Mouse (Mus musculus) liver, embryonic 15.5 days (tissue): Measurements from ENCODE around the gene Cradd. TPM values are rescaled to one million over a fixed set of nuclear protein-coding genes. Genes with fewer than 3 reads are reported as not detected.

Source experiments
- ATAC-seq: fragments of 200-750 bp; cut with Nextera tagmentation; 2 replicates; pipeline ENCODE4 v1.8.0; 2017; ENCODE audit warnings: moderate number of reproducible peaks, mild to moderate bottlenecking, moderate library complexity; ENCODE audit not compliant: insufficient read depth
- H3K27ac ChIP-seq: fragments of 300-500 bp; sonication (generic); replicated peaks from 2 replicates; pipeline ENCODE4 v1.5.1; 2015; ENCODE audit warnings: mild to moderate bottlenecking, inconsistent platforms
- H3K27me3 ChIP-seq: fragments of 300-500 bp; sonication (generic); 2 replicates; pipeline ENCODE4 v1.6.1; 2015; ENCODE audit warnings: mild to moderate bottlenecking, inconsistent platforms
- H3K36me3 ChIP-seq: fragments of 300-500 bp; sonication (generic); replicated peaks from 2 replicates; pipeline ENCODE4 v1.6.1; 2015; ENCODE audit warnings: moderate library complexity, mild to moderate bottlenecking, inconsistent platforms
- H3K4me1 ChIP-seq: fragments of 300-500 bp; sonication (generic); replicated peaks from 2 replicates; pipeline ENCODE4 v1.6.1; 2015; ENCODE audit warnings: inconsistent platforms
- H3K4me2 ChIP-seq: fragments of 300-500 bp; sonication (generic); 2 replicates; pipeline ENCODE4 v1.6.1; 2015; ENCODE audit warnings: moderate library complexity, mild to moderate bottlenecking, inconsistent platforms
- H3K4me3 ChIP-seq: fragments of 300-500 bp; sonication (generic); replicated peaks from 2 replicates; pipeline ENCODE4 v1.5.1; 2015; ENCODE audit warnings: mild to moderate bottlenecking, inconsistent platforms
- H3K9ac ChIP-seq: fragments of 300-500 bp; sonication (generic); 2 replicates; pipeline ENCODE4 v1.6.1; 2015; ENCODE audit warnings: moderate library complexity, mild to moderate bottlenecking, inconsistent platforms
- H3K9me3 ChIP-seq: fragments of 300-500 bp; sonication (generic); replicated peaks from 2 replicates; pipeline ENCODE4 v1.6.1; 2016; ENCODE audit warnings: inconsistent platforms
- WGBS: fragments of 180-500 bp; shearing (Covaris S2); methylation state at CpG from one replicate; pipeline ENCODE4 v1.1.7; 2015; ENCODE audit warnings: mixed read lengths; ENCODE audit not compliant: insufficient replicate concordance; 5-methylcytosine and 5-hydroxymethylcytosine counted together
- polyA plus RNA-seq: library from polyadenylated mRNA; unstranded; fragments of >200 nt; fragmentation: Nextera tagmentation; extraction: Ambion mirVana; gene quantifications from 2 replicates; pipeline ENCODE4 v1.2.1, GENCODE M21; 2015

Cradd gene
- polyA plus RNA-seq, 1 experiment from 2014 or later, result 4.2 TPM

DNA sequence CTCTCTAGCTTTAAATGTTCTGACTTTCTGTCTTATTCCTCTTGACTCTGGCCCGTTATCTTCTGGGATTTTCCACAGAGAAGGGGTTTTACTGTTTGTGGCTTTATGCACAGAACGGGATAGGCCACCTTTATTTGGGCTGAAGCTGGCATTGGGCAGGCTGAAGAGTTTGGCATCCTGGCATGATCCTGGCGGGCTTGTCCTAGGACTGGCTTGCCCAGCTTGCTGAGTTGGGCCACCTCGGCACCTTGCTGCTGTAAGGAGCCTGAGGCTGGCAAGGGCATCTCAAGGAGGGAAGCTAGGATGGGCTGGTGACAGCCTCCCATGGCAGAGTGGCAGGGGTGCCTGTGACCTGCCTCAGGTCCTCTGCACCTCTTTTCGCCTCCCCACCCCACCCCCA, 55.6 kb downstream of the Cradd start:
- WGBS, result 64% methylated on average over 5 of the region's 5 CpGs
- no peaks in the 10 kb centered on the region for H3K9me3 ChIP-seq
- H3K4me1 ChIP-seq, result peaks cover 12% of the 10 kb centered on the region
- H3K27ac ChIP-seq, result no peak overlapping the region
- peaks cover 31% of the 10 kb centered on the region for H3K27me3 ChIP-seq
- no peaks in the 10 kb centered on the region for H3K36me3 ChIP-seq
- no peak for ATAC-seq
- no peak overlapping the region for H3K9ac ChIP-seq
- no peak overlapping the region for H3K4me3 ChIP-seq
- H3K4me2 ChIP-seq, result no peak overlapping the region

DNA sequence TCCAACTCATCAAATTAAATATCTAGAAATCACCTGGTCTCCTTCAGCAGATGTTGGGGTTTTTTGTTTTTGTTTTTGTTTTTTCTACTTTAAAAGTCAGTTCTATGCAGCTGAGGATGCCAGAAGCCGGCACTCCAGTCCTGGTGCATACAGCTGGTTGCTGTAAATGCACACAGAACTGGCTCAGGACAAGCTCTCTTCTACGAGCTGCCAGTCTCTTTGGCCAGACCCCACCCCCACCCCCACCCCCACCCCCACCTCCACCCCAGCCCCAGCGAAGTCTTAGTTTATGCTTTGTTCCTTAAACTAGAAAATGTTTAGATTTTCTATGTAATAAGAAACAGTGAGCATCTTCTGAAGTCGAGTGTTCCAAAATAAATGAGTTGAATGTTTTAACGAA, 57.0 kb downstream of the Cradd start:
- Histone ChIP-seq H3K27me3 (peaks cover 36% of the 10 kb centered on the region), H3K9ac (no peak overlapping the region), H3K4me3 (no peak overlapping the region), H3K36me3 (no peaks in the 10 kb centered on the region), H3K27ac (no peak overlapping the region), H3K9me3 (no peaks in the 10 kb centered on the region), H3K4me2 (no peak overlapping the region), H3K4me1 (peaks cover 18% of the 10 kb centered on the region)
- WGBS, result 35% methylated on average over 5 of the region's 5 CpGs
- no peak for ATAC-seq

- 52% methylated on average over 10 of the region's 10 CpGs for WGBS
- H3K4me2 ChIP-seq, result no peak overlapping the region; the same call in 1 of the 2 replicates
Observed at GRCm38 (mm10) chr10:95266041-95266762, 57.7 kb downstream of the Cradd start.

DNA sequence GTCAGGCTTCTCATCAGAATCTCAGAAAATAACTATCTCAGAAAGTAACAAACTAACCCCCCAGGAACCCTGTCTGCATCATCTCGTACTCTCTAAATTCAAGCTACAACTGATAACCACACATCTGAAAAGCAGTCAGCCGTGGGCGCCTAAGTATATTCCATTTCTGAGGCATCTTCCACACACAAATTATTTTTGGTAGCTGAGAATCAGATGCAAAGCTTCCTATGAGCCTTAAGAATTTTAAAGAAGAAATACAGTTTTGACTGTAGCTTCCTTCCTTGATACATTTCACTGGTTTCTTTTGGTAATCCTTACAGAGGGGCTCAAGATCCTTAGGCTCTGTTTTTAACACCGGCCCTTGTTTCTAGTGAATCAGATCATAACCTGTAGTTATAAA, 58.4 kb downstream of the Cradd start:
- Histone ChIP-seq H3K27ac (no peak overlapping the region), H3K4me2 (peak overlapping the region; percentile 68), H3K36me3 (no peaks in the 10 kb centered on the region), H3K4me3 (no peak overlapping the region), H3K9ac (no peak overlapping the region), H3K27me3 (peaks cover 36% of the 10 kb centered on the region), H3K4me1 (peaks cover 18% of the 10 kb centered on the region), H3K9me3 (no peaks in the 10 kb centered on the region)
- 34% methylated on average over 4 of the region's 4 CpGs for WGBS
- ATAC-seq, result no peak

More at GRCm38 (mm10) chr10:95266041-95266762, 57.7 kb downstream of the Cradd start:
- no peaks in the 10 kb centered on the region for H3K9me3 ChIP-seq
- no peak overlapping the region for H3K27ac ChIP-seq
- H3K4me3 ChIP-seq, result no peak overlapping the region
- no peak for ATAC-seq
- peaks cover 18% of the 10 kb centered on the region for H3K4me1 ChIP-seq
- H3K9ac ChIP-seq, result no peak overlapping the region
- H3K36me3 ChIP-seq, result no peaks in the 10 kb centered on the region
- H3K27me3 ChIP-seq, result peaks cover 36% of the 10 kb centered on the region

DNA sequence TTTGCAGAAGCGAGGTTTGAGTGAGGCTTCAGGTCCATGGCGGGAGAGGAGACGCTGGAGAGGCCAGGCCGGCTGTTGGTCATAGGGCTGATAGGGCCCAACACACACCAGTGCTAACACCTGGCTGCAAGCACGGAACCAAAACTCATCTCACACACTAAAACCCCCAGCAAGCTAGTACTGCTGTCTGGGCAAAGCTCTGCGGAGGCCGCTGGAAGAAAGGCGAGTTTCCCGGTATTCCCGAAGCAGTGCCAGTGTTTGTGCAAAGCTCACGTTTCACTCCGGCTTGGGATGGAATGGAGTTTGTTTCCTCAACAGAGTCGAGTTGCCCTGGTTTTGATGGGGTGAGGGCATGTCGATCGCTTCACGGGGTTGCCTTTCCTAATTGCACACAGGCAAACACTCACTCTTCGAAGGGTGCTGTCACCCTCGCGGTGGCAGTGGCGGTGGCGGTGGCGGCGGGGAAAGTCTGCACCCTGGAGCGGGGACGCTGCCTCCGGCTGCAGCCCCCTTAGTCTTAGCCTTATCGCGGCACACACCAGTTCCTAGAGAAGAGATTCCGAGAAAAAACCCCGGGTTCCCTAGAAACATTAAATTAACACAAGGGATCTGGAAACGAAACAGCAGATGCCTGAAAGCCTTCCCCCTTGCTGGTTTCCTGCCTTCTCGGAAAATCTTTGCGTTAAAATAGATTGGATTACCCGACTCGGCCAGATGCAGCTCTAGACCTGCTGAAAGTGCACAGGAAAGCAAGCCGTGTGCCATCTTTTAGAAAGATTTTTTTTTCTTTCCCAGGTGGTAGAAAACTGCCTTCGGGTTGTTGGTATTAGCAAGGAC, 59.2 kb downstream of the Cradd start:
- Histone ChIP-seq H3K9ac (0 out of 2 replicates have a peak overlapping the region, but pooled peaks have one; percentile 8), H3K36me3 (no peaks in the 10 kb centered on the region), H3K27me3 (peaks cover 36% of the 10 kb centered on the region), H3K4me3 (peak overlapping the region; percentile 44), H3K9me3 (no peaks in the 10 kb centered on the region), H3K4me2 (peak overlapping the region; percentile 68), H3K4me1 (peaks cover 18% of the 10 kb centered on the region), H3K27ac (no peak overlapping the region; the same call in 1 of the 2 replicates)
- 8% methylated on average over 37 of the region's 37 CpGs for WGBS
- peak; percentile 44; the same call in 1 of the 2 replicates for ATAC-seq

DNA sequence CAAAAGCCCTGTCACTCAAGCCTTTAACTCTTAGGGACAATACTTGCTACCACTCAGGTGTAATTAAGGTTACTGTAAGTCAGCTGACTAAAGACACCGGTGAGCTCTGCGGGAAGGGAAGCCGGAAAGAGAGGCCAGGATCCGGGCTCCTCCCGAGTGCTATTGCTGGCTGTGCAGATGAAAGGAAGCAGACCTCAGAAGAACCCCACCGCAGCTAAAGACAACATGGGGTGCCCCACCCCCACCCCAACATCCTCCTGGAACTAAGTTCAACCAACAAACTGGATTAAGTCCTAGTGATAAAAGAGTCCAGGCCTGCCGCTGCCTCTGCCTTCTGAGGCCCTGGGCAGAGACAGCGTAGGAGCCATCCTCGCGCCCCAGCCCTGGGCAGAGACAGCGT, 61.5 kb downstream of the Cradd start:
- Histone ChIP-seq H3K27me3 (peaks cover 36% of the 10 kb centered on the region), H3K27ac (no peak overlapping the region), H3K4me3 (no peak overlapping the region), H3K4me2 (peak overlapping the region; percentile 15; the same call in 1 of the 2 replicates), H3K9ac (no peak overlapping the region), H3K4me1 (peaks cover 18% of the 10 kb centered on the region), H3K36me3 (no peaks in the 10 kb centered on the region), H3K9me3 (no peaks in the 10 kb centered on the region)
- ATAC-seq, result no peak
- WGBS, result 17% methylated on average over 11 of the region's 11 CpGs

GRCm38 (mm10) chr10:95261279-95261678, 62.7 kb downstream of the Cradd start:
- Histone ChIP-seq H3K9ac (no peak overlapping the region), H3K4me3 (no peak overlapping the region), H3K27ac (no peak overlapping the region), H3K9me3 (no peaks in the 10 kb centered on the region), H3K4me1 (peaks cover 18% of the 10 kb centered on the region), H3K4me2 (no peak overlapping the region), H3K36me3 (no peaks in the 10 kb centered on the region), H3K27me3 (peaks cover 31% of the 10 kb centered on the region)
- ATAC-seq, result no peak
- WGBS, result 12% methylated on average over 2 of the region's 2 CpGs

DNA sequence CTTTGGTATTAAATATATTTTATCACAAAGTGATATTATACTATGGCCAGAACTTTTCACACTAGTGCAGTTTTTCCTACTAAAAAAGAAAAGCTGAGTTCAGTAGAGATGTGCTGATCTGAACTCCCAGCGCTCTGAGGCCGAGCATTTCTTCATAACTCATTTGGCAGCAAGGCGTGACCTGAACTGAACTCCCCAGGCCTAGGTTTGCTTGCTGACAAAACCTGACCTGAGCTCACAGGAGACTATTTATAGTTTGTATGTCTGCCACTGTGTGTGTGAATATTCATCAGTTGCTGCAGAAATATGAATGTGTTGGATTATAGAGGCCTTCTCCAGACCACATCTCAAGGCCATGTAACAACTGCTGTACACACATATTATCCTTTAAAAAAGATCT, 63.5 kb downstream of the Cradd start:
- no peaks in the 10 kb centered on the region for H3K36me3 ChIP-seq
- H3K4me1 ChIP-seq, result peaks cover 18% of the 10 kb centered on the region
- no peak overlapping the region for H3K9ac ChIP-seq
- peaks cover 22% of the 10 kb centered on the region for H3K27me3 ChIP-seq
- H3K4me3 ChIP-seq, result no peak overlapping the region
- WGBS, result 70% methylated on average over 3 of the region's 3 CpGs
- H3K9me3 ChIP-seq, result no peaks in the 10 kb centered on the region
- H3K27ac ChIP-seq, result no peak overlapping the region
- ATAC-seq, result no peak
- no peak overlapping the region for H3K4me2 ChIP-seq

GRCm38 (mm10) chr10:95258471-95259155, 65.3 kb downstream of the Cradd start:
- no peak overlapping the region for H3K4me3 ChIP-seq
- no peak overlapping the region for H3K9ac ChIP-seq
- WGBS, result 63% methylated on average over 10 of the region's 10 CpGs
- no peak for ATAC-seq
- no peaks in the 10 kb centered on the region for H3K9me3 ChIP-seq
- H3K4me2 ChIP-seq, result no peak overlapping the region
- peaks cover 6% of the 10 kb centered on the region; the same call in 1 of the 2 replicates for H3K27me3 ChIP-seq
- peaks cover 6% of the 10 kb centered on the region for H3K4me1 ChIP-seq
- H3K27ac ChIP-seq, result no peak overlapping the region
- H3K36me3 ChIP-seq, result no peaks in the 10 kb centered on the region

DNA sequence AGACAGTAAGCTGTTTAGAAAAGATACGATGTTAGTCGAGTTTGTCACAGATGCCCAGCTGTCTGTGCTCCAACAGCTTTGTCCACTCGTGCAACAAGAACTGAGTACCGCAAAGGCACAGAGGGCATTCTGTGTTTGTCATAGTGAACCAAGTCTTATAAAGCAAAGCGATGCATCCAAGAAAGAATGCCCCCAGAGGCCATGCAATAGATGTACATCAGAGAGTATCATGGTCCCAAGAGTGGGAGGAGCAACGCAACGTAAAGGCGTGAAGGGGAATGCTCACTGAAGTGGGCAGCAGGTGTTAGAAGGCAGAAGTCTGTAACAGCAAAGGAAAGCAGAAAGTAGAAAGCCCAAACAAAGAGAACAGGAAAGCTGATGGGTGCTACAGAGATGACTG, 66.0 kb downstream of the Cradd start:
- ATAC-seq, result no peak
- H3K4me3 ChIP-seq, result no peak overlapping the region
- H3K4me1 ChIP-seq, result peaks cover 6% of the 10 kb centered on the region
- 61% methylated on average over 8 of the region's 8 CpGs for WGBS
- no peak overlapping the region for H3K27ac ChIP-seq
- H3K36me3 ChIP-seq, result no peaks in the 10 kb centered on the region
- H3K9me3 ChIP-seq, result no peaks in the 10 kb centered on the region
- no peak overlapping the region for H3K9ac ChIP-seq
- peaks cover under 1% of the 10 kb centered on the region; the same call in 1 of the 2 replicates for H3K27me3 ChIP-seq
- no peak overlapping the region for H3K4me2 ChIP-seq

DNA sequence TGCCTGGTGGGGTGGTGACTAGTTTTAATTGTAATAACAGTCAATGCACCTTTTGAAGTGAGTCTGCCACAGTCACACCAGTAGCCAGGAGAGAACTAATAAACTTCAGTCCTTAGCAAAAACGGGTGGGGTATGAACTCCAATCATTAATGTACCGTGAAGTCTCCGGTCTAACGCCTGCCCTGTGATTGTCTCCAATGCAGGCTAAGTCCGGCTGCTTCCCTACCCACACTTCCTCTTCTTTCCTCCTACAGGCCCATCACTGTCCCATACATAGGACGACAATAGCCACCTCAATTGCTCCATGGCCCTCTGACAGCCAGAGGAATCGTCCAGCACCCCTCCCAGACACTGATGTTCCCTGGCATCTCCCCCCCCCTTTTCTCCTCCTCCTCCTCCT, 67.8 kb downstream of the Cradd start:
- Histone ChIP-seq H3K27ac (no peak overlapping the region), H3K36me3 (no peaks in the 10 kb centered on the region), H3K4me1 (no peaks in the 10 kb centered on the region), H3K9me3 (no peaks in the 10 kb centered on the region), H3K4me2 (no peak overlapping the region), H3K27me3 (no peaks in the 10 kb centered on the region), H3K9ac (no peak overlapping the region), H3K4me3 (no peak overlapping the region)
- ATAC-seq, result no peak
- WGBS, result 38% methylated on average over 7 of the region's 7 CpGs
